Mouse (Mus musculus) brain, embryonic 18.5 days (tissue): Measurements from ENCODE around the gene Sgcd.
"Not testable (repeated sequence)": the region's sequence is repeated elsewhere in the genome, so short reads cannot be mapped to it uniquely, and the experiment has no call there.

Experiments used
- DNase-seq: peaks from one replicate; pipeline ENCODE4 v3.0.0-alpha.2; 2012; ENCODE audit warnings: low read depth, low spot score

Sgcd gene

GRCm38 (mm10) chr11:47460700-47461099 lies 528.1 kb downstream of the Sgcd start:
- DNase-seq: not testable (repeated sequence)

GRCm38 (mm10) chr11:47460149-47460548 lies 528.6 kb downstream of the Sgcd start:
- DNase-seq: no peak

GRCm38 (mm10) chr11:47459214-47459613 lies 529.6 kb downstream of the Sgcd start:
- peak; percentile 16 for DNase-seq

GRCm38 (mm10) chr11:47447790-47448189 lies 541.0 kb downstream of the Sgcd start:
- DNase-seq: no peak

- DNase-seq: no peak
These were observed 542.4 kb downstream of the Sgcd start for GRCm38 (mm10) chr11:47446337-47446736.

GRCm38 (mm10) chr11:47445683-47446082 lies 543.1 kb downstream of the Sgcd start:
- DNase-seq: no peak

GRCm38 (mm10) chr11:47442266-47442665 lies 546.5 kb downstream of the Sgcd start:
- DNase-seq: no peak

GRCm38 (mm10) chr11:47399607-47400006 lies 589.2 kb downstream of the Sgcd start:
- no peak for DNase-seq

- not testable (repeated sequence) for DNase-seq
These were observed 598.0 kb downstream of the Sgcd start for GRCm38 (mm10) chr11:47390798-47391197.

GRCm38 (mm10) chr11:47389327-47389726 lies 599.4 kb downstream of the Sgcd start:
- DNase-seq: no peak

- no peak for DNase-seq
These were observed 601.0 kb downstream of the Sgcd start for GRCm38 (mm10) chr11:47387726-47388125.

GRCm38 (mm10) chr11:47386136-47386535 lies 602.6 kb downstream of the Sgcd start:
- DNase-seq: no peak

GRCm38 (mm10) chr11:47379630-47379958 lies 609.2 kb downstream of the Sgcd start:
- no peak for DNase-seq

- DNase-seq: peak; percentile 14
These were observed 609.7 kb downstream of the Sgcd start for GRCm38 (mm10) chr11:47378843-47379629.

GRCm38 (mm10) chr11:47377421-47377820 lies 611.3 kb downstream of the Sgcd start:
- DNase-seq: no peak

- no peak for DNase-seq
These were observed 611.9 kb downstream of the Sgcd start for GRCm38 (mm10) chr11:47376915-47377314.

GRCm38 (mm10) chr11:47371616-47372015 lies 617.2 kb downstream of the Sgcd start:
- no peak for DNase-seq

- DNase-seq: no peak
These were observed 637.2 kb downstream of the Sgcd start for GRCm38 (mm10) chr11:47351585-47351984.

GRCm38 (mm10) chr11:47343486-47343885 lies 645.3 kb downstream of the Sgcd start:
- peak; percentile 45 for DNase-seq

GRCm38 (mm10) chr11:47333702-47334101 lies 655.1 kb downstream of the Sgcd start:
- DNase-seq: no peak

- DNase-seq: no peak
These were observed 683.2 kb downstream of the Sgcd start for GRCm38 (mm10) chr11:47305579-47305978.

GRCm38 (mm10) chr11:47304702-47305450 lies 683.9 kb downstream of the Sgcd start:
- DNase-seq: peak; percentile 65

GRCm38 (mm10) chr11:47299777-47300176 lies 689.0 kb downstream of the Sgcd start:
- DNase-seq: no peak
